Mouse (Mus musculus) intestine, embryonic 16.5 days (tissue): ENCODE measurements around the gene Gm4969. TPM values are rescaled to one million over a fixed set of nuclear protein-coding genes. Genes with fewer than 3 reads are reported as not detected.

Experiments
- ATAC-seq: fragments of 200-750 bp; cut with Nextera tagmentation; 2 replicates; pipeline ENCODE4 v1.8.0; 2017; ENCODE audit warnings: moderate TSS enrichment, moderate library complexity
- H3K27ac ChIP-seq: fragments of 300-500 bp; sonication (generic); 2 replicates; pipeline ENCODE4 v1.5.1; 2014; ENCODE audit warnings: mild to moderate bottlenecking, low read length
- H3K27me3 ChIP-seq: fragments of 300-500 bp; sonication (generic); replicated peaks from 2 replicates; pipeline ENCODE4 v1.6.1; 2014; ENCODE audit warnings: low read length, control low read depth, mixed read lengths; ENCODE audit not compliant: control insufficient read depth, insufficient read depth
- H3K36me3 ChIP-seq: fragments of 300-500 bp; sonication (generic); 2 replicates; pipeline ENCODE4 v1.6.1; 2014; ENCODE audit warnings: low read length, control low read depth; ENCODE audit not compliant: control insufficient read depth, insufficient read depth
- H3K4me1 ChIP-seq: fragments of 300-500 bp; sonication (generic); 2 replicates; pipeline ENCODE4 v1.6.1; 2014; ENCODE audit warnings: low read length, control low read depth, mixed read lengths; ENCODE audit not compliant: control insufficient read depth, insufficient read depth
- H3K4me2 ChIP-seq: fragments of 300-500 bp; sonication (generic); 2 replicates; pipeline ENCODE4 v1.6.1; 2014; ENCODE audit warnings: low read depth, low read length, control low read depth
- H3K4me3 ChIP-seq: fragments of 300-500 bp; sonication (generic); 2 replicates; pipeline ENCODE4 v1.5.1; 2014; ENCODE audit warnings: mild to moderate bottlenecking, low read length
- H3K9ac ChIP-seq: fragments of 300-500 bp; sonication (generic); 2 replicates; pipeline ENCODE4 v1.6.1; 2014; ENCODE audit warnings: low read depth, low read length
- H3K9me3 ChIP-seq: fragments of 300-500 bp; sonication (generic); 2 replicates; pipeline ENCODE4 v1.6.1; 2016; ENCODE audit warnings: low read length, control low read depth; ENCODE audit not compliant: control insufficient read depth
- WGBS: fragments of 180-500 bp; shearing (Covaris S2); extraction: QIAGEN DNeasy Blood & Tissue Kit; methylation state at CpG from one replicate; pipeline ENCODE4 v1.1.7; 2014; 5-methylcytosine and 5-hydroxymethylcytosine counted together
- polyA plus RNA-seq: library from polyadenylated mRNA; unstranded; fragments of >200 nt; fragmentation: Nextera tagmentation; extraction: Ambion mirVana; gene quantifications from 2 replicates; pipeline ENCODE4 v1.2.1, GENCODE M21; 2015

Gm4969 gene
- polyA plus RNA-seq, 1 experiment from 2014 or later = 2.1 TPM

- 73% methylated on average over 9 of the region's 9 CpGs for WGBS
- H3K4me2 ChIP-seq = peak overlapping the region; percentile 24; the same call in 1 of the 2 replicates
- H3K9ac ChIP-seq = 0 out of 2 replicates have a peak overlapping the region, but pooled peaks have one; percentile 22
- no peaks in the 10 kb centered on the region for H3K9me3 ChIP-seq
- peaks cover 9% of the 10 kb centered on the region; the same call in 1 of the 2 replicates for H3K4me1 ChIP-seq
- H3K36me3 ChIP-seq = peaks cover 9% of the 10 kb centered on the region
- no peaks in the 10 kb centered on the region for H3K27me3 ChIP-seq
- no peak overlapping the region for H3K27ac ChIP-seq
- ATAC-seq = peak; percentile 23; the same call in 1 of the 2 replicates
- H3K4me3 ChIP-seq = no peak overlapping the region
These were observed 63.4 kb downstream of the Gm4969 start for GRCm38 (mm10) chr7:19054777-19055076.

GRCm38 (mm10) chr7:19054047-19054776 lies 64.0 kb downstream of the Gm4969 start, which contains the start of gene Rsph6a:
Gene Rsph6a, plus strand, starts transcription at chr7:19054690.
- peaks cover 9% of the 10 kb centered on the region; the same call in 1 of the 2 replicates for H3K4me1 ChIP-seq
- peak within 1 kb of the TSS; percentile 22; the same call in 1 of the 2 replicates for H3K9ac ChIP-seq
- no peak within 1 kb of the TSS for H3K4me3 ChIP-seq
- no peaks in the 10 kb centered on the region for H3K9me3 ChIP-seq
- H3K4me2 ChIP-seq = peak within 1 kb of the TSS; percentile 24; the same call in 1 of the 2 replicates
- no peak within 1 kb of the TSS for H3K27ac ChIP-seq
- WGBS = 31% methylated on average over 33 of the region's 33 CpGs
- no peaks in the 10 kb centered on the region for H3K27me3 ChIP-seq
- peak; percentile 39; the same call in 1 of the 2 replicates for ATAC-seq
- H3K36me3 ChIP-seq = peaks cover 14% of the 10 kb centered on the region

GRCm38 (mm10) chr7:19053136-19053532 lies 65.0 kb downstream of the Gm4969 start:
- no peak for ATAC-seq
- no peaks in the 10 kb centered on the region for H3K9me3 ChIP-seq

GRCm38 (mm10) chr7:19052345-19053135 lies 65.6 kb downstream of the Gm4969 start:
- H3K27me3 ChIP-seq = no peaks in the 10 kb centered on the region
- no peak for ATAC-seq
- no peak overlapping the region for H3K4me2 ChIP-seq
- no peak overlapping the region for H3K4me3 ChIP-seq
- peaks cover 9% of the 10 kb centered on the region; the same call in 1 of the 2 replicates for H3K4me1 ChIP-seq
- H3K27ac ChIP-seq = no peak overlapping the region
- H3K9me3 ChIP-seq = no peaks in the 10 kb centered on the region
- 86% methylated on average over 15 of the region's 15 CpGs for WGBS
- H3K9ac ChIP-seq = no peak overlapping the region
- peaks cover 20% of the 10 kb centered on the region for H3K36me3 ChIP-seq

More at GRCm38 (mm10) chr7:19053136-19053532, 65.0 kb downstream of the Gm4969 start:
- WGBS = 87% methylated on average over 7 of the region's 7 CpGs
- no peak overlapping the region for H3K4me3 ChIP-seq
- H3K27ac ChIP-seq = no peak overlapping the region
- H3K27me3 ChIP-seq = no peaks in the 10 kb centered on the region
- no peak overlapping the region for H3K9ac ChIP-seq
- H3K4me1 ChIP-seq = peaks cover 9% of the 10 kb centered on the region; the same call in 1 of the 2 replicates
- no peak overlapping the region for H3K4me2 ChIP-seq
- H3K36me3 ChIP-seq = peaks cover 16% of the 10 kb centered on the region

GRCm38 (mm10) chr7:19051161-19051560 lies 67.0 kb downstream of the Gm4969 start:
- no peaks in the 10 kb centered on the region for H3K27me3 ChIP-seq
- WGBS = 77% methylated on average over 4 of the region's 4 CpGs
- no peaks in the 10 kb centered on the region for H3K9me3 ChIP-seq
- no peak for ATAC-seq
- peaks cover 9% of the 10 kb centered on the region; the same call in 1 of the 2 replicates for H3K4me1 ChIP-seq
- no peak overlapping the region for H3K4me3 ChIP-seq
- H3K9ac ChIP-seq = no peak overlapping the region
- no peak overlapping the region for H3K27ac ChIP-seq
- peaks cover 25% of the 10 kb centered on the region for H3K36me3 ChIP-seq
- no peak overlapping the region for H3K4me2 ChIP-seq

GRCm38 (mm10) chr7:19050172-19050571 lies 68.0 kb downstream of the Gm4969 start:
- no peak for ATAC-seq
- H3K36me3 ChIP-seq = peaks cover 34% of the 10 kb centered on the region
- H3K9me3 ChIP-seq = no peaks in the 10 kb centered on the region
- peaks cover 9% of the 10 kb centered on the region; the same call in 1 of the 2 replicates for H3K4me1 ChIP-seq
- H3K27me3 ChIP-seq = no peaks in the 10 kb centered on the region
- H3K27ac ChIP-seq = no peak overlapping the region
- H3K4me3 ChIP-seq = no peak overlapping the region
- WGBS = 83% methylated on average over 8 of the region's 8 CpGs
- no peak overlapping the region for H3K4me2 ChIP-seq
- H3K9ac ChIP-seq = no peak overlapping the region

GRCm38 (mm10) chr7:19049252-19049651 lies 68.9 kb downstream of the Gm4969 start:
- no peak for ATAC-seq
- Histone ChIP-seq H3K4me2 (no peak overlapping the region), H3K36me3 (peaks cover 40% of the 10 kb centered on the region), H3K4me3 (no peak overlapping the region), H3K27me3 (no peaks in the 10 kb centered on the region), H3K4me1 (0 out of 2 replicates have a peak, but pooled peaks cover 4% of the 10 kb centered on the region), H3K9ac (no peak overlapping the region), H3K9me3 (no peaks in the 10 kb centered on the region), H3K27ac (no peak overlapping the region)
- WGBS = 86% methylated on average over 5 of the region's 5 CpGs
